ENCODE assay signal across 8 mouse cellular contexts in genomic region chr10:17023571-17024293, GRCm38 (mm10).
DNase-seq lines count a peak whose midpoint lies in the region; ATAC-seq and TF ChIP-seq lines count a peak whose summit lies in the region.

No protein-coding gene starts in this region.

- H3K9ac ChIP-seq in hindbrain, embryonic 15.5 days, result no peak overlapping the region

- H3K4me1 ChIP-seq in hindbrain, embryonic 15.5 days (replicated peaks), result peaks cover 10% of the 10 kb centered on the region
- H3K4me1 ChIP-seq in olfactory bulb, adult 2 months (ENCODE audit: control insufficient read depth, insufficient read depth, low read length), result no peaks in the 10 kb centered on the region

- no peak for DNase-seq in frontal cortex, postnatal 14 days (ENCODE audit: low spot score in 2 of 2)
- DNase-seq in cerebellum, postnatal 25 days, result peak; percentile 31 to 43
- DNase-seq in kidney, postnatal 14 days, result no peak
- no peak for DNase-seq in spleen, postnatal 14 days (ENCODE audit: low spot score in 2 of 2)
- DNase-seq in gastrocnemius, postnatal 10 days, result no peak

- H3K27me3 ChIP-seq in hindbrain, embryonic 15.5 days, result no peaks in the 10 kb centered on the region

- peak; percentile 93 for ATAC-seq in frontal cortex, adult (ENCODE audit: low TSS enrichment)
- peak; percentile 59; the same call in 1 of the 2 replicates for ATAC-seq in hindbrain, embryonic 15.5 days (ENCODE audit: low FRiP score, low read depth)

- H3K36me3 ChIP-seq in hindbrain, embryonic 15.5 days, result no peaks in the 10 kb centered on the region

- no peak overlapping the region for H3K4me2 ChIP-seq in hindbrain, embryonic 15.5 days

- H3K27ac ChIP-seq in hindbrain, embryonic 15.5 days (replicated peaks), result 0 out of 2 replicates have a peak overlapping the region, but pooled peaks have one; percentile 16
- H3K27ac ChIP-seq in olfactory bulb, adult 2 months (ENCODE audit: insufficient read depth, low read depth, low read length), result peak overlapping the region; percentile 60

- no peaks in the 10 kb centered on the region for H3K9me3 ChIP-seq in hindbrain, embryonic 15.5 days

- WGBS in hindbrain, embryonic 15.5 days, result 38% methylated on average over 13 of the region's 13 CpGs
- 28% methylated on average over 13 of the region's 13 CpGs for WGBS in olfactory bulb, adult 2 months

- no peak overlapping the region for H3K4me3 ChIP-seq in hindbrain, embryonic 15.5 days
- H3K4me3 ChIP-seq in olfactory bulb, adult 2 months (ENCODE audit: insufficient read depth, low read depth, low read length), result no peak overlapping the region

- no peak for TF ChIP-seq CTCF in olfactory bulb, adult 2 months (IDR thresholded peaks at IDR 0.05; ENCODE audit: insufficient read depth, low read depth, low read length)

- no peak for TF ChIP-seq POLR2A in olfactory bulb, adult 2 months (IDR thresholded peaks at IDR 0.05; ENCODE audit: insufficient read depth, low read depth, low read length)

Comparison
In these comparisons a context has a peak if more than half of its experiments do, and no peak if none do; other contexts are left out.
1. DNase-seq: peak in cerebellum, postnatal 25 days (2 of 2); none in frontal cortex, postnatal 14 days (0 of 2), kidney, postnatal 14 days (single experiment), spleen, postnatal 14 days (0 of 2) and gastrocnemius, postnatal 10 days (single experiment).